Mouse (Mus musculus): ENCODE measurements around the gene Arap1.

DNA sequence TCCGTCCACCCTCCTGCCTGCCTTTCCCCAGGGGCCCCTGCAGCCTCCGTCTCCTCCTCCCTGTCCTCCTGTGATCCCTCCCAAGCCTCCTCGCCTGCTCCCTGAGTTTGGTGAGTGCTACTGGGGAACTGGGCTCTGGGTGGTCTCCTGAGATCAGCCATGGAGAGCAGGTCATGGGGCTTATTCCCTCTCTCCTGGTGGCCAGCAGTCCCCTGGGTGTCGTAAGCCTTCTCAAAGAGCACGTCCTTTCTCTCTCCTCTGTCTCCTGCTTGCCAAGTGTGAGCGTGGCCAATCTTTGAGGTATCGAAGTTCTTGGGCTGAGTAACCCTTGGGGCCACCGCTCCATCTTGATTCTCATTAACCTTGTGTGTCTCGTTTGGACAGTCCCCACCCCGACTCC is 37.1 kb downstream of the Arap1 start:
- TF ChIP-seq CTCF (IDR thresholded peaks at IDR 0.05; ENCODE audit: borderline replicate concordance, insufficient read depth, low read depth, low read length) = no peak
- no peak for TF ChIP-seq POLR2A (IDR thresholded peaks at IDR 0.05; ENCODE audit: borderline replicate concordance, insufficient read depth, low read length)
